Mouse (Mus musculus): ENCODE measurements around the gene Nop2. TPM values are rescaled to one million over a fixed set of nuclear protein-coding genes. Genes with fewer than 3 reads are reported as not detected.
A peak's percentile ranks its signal among the peaks of the same experiment; 100 is the strongest.
"Not testable (repeated sequence)": the region's sequence is repeated elsewhere in the genome, so short reads cannot be mapped to it uniquely, and the experiment has no call there.

Nop2 gene
- total RNA-seq, 4 experiments from 2014 or later: 25.4 to 28.2 (median 27.2) TPM

DNA sequence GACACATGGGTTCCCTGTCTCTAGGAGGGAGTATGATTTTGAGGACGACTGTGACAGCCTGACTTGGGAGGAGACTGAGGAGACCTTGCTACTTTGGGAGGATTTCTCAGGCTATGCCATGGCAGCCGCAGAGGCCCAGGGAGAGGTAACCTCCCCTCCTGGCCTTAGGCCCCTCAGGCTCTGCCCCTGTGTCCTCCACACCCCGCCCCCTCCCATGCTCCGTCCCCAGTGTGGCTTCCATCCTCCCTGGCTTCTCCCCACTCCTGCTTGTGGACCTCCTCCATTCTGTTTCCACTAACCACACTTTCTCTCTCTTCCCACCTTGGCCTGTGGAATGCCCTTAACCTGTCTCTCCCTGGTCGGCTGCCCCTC is 21.3 kb downstream of the Nop2 start:
- no peak for DNase-seq (ENCODE audit: low spot score in 2 of 2)

DNA sequence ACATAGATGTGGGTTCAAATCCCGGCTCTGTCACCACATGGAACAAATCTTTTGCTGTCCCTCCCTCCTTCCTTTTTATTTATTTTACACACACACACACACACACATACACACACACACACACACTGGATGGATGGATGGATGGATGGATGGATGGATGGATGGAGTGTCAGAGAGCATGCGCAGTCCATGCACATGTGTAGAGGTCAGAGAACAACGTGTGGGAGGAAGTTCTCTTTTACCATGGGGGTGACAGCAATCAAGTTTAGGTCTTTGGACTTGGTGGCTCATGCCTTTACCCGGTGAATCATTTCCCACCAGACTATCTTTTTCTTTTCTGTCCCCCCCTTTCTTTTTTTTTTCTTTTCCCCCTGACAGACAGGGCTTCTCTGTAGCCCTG is 22.0 kb downstream of the Nop2 start:
- DNase-seq (ENCODE audit: low spot score in 2 of 2): no peak

DNA sequence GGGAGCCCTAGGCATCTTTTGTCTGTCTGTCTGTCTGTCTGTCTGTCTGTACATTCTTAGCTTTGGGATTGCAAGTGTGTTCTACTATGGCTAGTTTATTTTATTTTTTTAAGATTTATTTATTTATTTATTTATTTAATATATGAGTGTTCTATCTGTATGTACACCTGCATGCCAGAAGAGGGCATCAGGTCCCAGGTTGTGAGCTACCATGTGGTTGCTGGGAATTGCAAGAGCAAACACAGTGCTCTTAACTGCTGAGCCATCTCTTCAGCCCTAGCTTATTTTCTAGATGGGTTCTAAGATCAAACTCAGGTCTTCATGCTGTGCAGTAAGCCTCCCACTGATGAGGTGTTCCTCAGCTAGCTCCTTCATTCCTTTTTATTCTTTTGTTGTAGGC is 22.8 kb downstream of the Nop2 start:
- DNase-seq (ENCODE audit: low spot score in 2 of 2): no peak

DNA sequence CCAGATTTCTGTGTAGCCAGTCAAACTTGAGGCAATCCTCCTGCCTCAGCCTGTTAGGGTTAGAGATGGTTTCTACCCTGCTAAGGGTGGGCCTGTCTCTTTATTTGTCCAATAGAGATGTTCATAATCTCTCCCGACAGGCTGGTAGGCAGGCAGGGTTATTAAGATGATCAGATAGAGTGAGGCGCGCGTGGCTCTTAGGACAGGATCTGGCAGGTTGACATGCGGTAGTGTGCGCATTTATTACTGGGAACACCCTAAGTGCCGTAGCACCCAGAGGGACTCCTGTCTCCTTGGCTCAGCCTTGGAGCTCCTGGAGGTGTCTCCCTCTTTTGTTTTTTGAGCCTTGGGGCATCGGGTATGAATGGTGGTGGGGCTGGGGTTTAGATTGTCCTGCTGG is 23.6 kb downstream of the Nop2 start:
- DNase-seq (ENCODE audit: low spot score in 2 of 2): no peak

DNA sequence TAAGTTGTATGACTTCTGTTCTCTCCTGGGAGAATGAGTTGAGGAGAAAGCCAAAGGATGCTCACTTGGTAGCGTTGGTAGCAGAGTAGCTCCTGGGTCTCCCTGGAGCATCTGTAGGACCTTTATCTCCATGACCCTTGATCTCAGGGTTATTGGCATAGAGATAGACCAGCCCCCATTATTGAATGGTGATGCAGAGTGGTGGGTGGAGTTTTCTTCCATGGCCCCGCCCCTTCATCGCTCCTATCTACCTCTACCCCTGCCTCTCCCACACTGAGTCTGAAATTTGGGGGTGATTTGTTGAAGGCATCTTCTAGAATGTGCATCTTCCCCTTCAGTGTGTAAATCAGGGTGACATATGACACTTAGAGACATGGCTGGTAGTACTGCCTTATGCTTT is 24.8 kb downstream of the Nop2 start:
- DNase-seq (ENCODE audit: low spot score in 2 of 2): no peak

DNA sequence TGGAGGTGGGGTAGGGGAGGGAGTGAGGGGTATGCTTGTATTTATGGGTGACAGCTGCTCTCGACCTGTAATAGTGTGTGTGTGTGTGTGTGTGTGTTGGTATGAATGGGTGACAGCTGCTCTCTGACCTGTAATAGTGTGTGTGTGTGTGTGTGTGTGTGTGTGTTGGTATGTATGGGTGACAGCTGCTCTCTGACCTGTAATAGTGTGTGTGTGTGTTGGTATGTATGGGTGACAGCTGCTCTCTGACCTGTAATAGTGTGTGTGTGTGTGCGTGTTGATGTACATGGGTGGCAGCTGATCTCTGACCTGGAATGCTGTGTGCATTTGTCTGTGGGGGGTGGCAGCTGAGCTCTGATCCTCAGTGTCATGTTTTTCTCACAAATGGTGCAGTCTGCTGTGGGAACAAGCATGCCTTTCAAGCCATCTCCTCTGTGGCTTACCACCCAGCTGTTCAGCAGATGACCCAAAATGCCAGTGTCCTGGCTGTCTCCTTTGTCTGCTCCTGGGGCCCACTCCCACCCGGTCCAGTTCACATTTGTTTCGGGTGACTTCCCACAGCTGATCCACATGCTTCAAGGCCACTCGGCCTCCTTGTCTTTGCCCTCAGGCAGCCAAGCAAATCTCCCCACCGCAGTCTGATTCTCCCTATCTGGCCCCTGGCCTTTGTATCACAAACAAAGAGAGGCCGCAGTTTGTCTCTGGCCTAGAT is 25.4 kb downstream of the Nop2 start:
- DNase-seq (ENCODE audit: low spot score in 2 of 2): no peak

DNA sequence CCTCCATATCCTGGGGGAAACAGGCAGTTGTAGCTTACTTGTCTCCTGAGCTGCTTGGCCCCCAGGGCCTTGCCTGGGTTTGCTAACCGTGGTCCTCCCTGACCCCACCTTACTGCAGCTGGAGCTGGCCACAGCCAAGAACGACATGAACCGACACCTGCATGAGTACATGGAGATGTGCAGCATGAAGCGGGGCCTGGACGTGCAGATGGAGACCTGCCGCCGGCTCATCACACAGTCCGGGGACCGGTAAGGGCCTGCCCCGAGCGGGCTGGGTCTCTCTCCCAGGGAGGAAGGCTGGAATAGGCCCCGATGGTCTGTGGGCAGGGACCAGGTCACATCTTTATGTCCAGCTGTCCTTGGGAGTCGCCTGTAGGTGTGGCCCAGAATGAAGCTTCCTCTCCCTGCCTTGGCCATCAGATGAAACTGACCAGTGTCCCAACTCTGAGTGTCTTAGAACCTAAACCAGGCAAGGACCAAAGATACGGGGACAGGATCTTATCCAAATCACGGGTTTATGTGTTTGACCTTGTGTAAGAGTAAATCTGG is 27.3 kb downstream of the Nop2 start:
- DNase-seq (ENCODE audit: low spot score in 2 of 2): no peak

DNA sequence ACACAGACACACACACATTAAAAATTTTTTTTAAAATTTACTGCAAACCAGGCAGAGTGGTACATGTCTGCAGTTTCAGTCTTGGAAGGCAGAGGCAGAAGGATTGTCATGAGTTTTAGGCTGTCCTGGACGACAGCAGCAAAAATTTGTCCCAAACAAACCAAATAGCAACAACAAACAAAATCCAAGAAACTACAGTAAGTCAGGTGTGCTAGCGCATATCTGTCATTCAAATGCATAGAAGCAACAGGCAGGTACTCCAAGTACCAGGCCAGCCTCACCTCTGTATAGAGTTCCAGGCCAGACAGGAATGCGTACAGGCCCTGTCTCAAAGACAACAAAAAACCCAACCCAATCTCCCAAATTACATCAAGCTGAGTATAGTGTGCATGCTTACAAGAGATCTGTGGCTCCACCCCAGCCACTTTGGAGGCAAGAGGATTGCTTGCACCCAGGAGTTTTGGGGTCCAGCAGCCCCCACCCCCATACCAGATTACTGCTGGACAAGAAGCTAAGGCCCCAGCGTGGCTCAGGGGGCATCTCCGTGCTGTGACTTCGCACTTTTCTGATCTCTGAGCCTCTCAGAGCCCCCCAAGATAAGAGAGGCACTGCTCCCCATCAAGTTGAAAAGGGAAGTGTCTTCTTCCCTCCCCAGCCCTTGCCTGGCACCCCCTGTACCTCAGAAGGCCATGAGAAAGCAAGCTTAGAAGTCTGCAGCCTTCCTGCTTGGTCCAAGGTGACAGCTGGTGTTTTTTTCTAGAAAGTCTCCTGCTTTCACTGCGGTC is 28.3 kb downstream of the Nop2 start:
- DNase-seq (ENCODE audit: low spot score in 2 of 2): no peak

DNA sequence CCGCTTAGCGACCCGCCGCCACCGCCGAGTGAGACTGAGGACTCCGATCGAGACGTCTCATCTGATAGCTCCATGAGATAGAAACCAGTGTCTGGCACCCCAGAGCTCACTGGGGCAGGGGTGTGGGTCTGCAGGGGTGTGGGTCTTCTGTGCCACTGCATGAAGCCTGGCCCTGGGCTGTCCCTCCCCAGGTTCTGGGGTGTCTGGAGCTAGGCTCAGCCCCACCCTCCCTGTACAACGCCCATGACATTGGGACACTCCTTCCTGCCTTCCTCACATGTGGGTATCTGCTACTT is 28.8 kb downstream of the Nop2 start:
- no peak for DNase-seq (ENCODE audit: low spot score in 2 of 2)

DNA sequence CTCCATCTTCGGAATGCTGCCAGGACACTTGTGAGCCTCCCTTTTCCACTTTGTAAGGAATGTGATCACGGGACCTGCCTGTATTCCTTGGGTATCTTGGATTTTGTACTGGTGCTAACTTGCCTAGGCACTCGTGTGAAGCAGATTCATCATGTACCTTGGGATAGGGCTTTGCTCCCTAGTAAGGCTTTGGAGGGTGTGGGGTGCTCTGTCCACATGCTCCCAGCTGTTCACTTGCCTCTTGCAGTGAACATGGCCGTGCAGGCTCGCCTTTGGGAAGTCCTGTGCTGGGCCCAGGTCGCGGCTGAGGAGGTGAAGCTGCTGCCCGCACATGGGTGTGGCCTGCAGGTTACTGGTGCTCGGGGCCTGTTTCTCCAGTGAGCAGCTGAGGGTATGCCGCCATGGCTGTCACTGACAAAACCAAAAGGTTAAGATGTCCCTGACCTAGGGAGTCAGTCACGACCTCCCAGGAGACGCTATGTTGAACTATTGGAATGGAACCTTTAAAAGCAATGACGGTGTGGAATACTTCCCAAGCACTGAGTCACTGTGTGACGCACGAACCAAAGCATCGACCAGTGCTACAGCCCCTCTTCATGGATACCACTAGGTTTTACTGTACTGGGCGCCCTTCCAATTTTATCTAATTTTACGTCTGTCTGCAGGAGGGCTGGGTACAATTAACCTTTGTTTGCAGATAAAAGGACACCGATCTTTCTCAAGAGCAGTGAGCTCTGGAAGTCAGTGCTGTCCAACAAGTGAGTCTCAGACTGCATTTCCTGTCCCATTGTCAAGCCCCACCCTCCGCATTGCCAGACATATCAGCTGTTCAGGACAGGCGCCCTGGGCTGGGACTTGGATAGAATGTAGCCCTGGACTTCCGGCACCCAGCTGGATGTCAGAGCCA is 29.4 kb downstream of the Nop2 start:
- peak in 1 of 2 experiments; percentile 64 for DNase-seq (ENCODE audit: low spot score in 2 of 2)

DNA sequence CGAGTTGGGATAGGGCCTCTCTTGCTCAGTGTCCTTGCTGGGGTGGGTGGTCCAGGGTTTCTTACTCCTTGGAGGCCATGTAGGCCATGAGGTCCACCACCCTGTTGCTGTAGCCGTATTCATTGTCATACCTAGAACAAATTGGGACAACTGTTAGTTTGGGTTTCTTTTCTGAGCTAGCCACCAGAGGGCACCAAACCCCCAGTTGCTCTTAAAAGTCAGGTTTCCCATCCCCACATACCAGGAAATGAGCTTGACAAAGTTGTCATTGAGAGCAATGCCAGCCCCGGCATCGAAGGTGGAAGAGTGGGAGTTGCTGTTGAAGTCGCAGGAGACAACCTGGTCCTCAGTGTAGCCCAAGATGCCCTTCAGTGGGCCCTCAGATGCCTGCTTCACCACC is 30.3 kb downstream of the Nop2 start:
- DNase-seq (ENCODE audit: low spot score in 2 of 2): not testable (repeated sequence)

DNA sequence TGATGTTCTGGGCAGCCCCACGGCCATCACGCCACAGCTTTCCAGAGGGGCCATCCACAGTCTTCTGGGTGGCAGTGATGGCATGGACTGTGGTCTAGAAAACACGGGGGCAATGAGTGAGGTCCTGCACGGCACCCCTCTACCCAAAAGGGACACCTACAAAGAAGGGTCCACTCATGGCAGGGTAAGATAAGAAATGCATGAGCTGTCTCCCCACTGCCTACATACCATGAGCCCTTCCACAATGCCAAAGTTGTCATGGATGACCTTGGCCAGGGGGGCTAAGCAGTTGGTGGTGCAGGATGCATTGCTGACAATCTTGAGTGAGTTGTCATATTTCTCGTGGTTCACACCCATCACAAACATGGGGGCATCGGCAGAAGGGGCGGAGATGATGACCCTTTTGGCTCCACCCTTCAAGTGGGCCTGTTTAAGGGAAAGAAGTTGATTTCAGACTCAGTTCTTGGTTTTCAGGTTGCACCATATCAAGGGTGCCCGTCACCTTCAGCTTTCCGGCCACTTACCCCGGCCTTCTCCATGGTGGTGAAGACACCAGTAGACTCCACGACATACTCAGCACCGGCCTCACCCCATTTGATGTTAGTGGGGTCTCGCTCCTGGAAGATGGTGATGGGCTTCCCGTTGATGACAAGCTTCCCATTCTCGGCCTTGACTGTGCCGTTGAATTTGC is 31.1 kb downstream of the Nop2 start:
- not testable (repeated sequence) for DNase-seq (ENCODE audit: low spot score in 2 of 2)

DNA sequence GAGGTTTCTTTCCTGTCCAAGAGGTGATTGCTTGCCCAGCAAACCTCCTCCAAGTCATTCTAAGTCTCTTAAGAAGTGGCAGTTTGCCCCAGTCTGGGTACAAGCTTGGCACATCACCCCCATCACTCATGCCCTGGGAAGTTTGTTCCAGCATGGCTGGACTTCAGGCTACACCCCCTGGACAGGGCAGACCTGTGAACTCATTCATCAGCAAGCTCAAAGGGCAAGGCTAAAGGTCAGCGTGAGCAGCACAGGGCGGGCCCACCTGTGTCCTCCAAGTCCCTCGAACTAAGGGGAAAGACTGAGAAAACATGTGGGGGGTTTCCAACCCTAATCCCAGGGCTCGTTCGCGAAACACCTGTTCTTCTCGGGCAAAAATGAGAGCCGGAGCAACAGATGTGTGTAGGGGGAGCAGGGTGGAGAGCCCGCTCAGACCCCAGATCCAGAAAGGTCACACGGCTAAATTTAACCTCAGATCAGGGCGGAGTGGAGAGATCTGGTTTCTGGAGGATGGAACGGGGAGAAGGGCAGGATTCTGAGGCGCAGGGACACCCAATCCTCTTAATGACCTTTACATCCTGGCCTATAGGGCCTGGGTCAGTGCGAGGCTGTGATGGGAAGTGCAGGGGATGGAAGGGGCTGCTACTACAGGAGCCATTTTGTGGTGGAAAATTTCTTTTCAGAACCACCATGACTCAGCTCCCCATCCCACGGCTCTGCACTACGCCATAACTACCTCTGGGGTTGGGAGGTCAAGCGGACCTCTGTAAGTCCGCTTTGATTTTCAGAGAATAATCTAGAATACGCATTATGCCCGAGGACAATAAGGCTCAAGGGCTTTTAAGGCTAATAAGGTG is 32.3 kb downstream of the Nop2 start:
- DNase-seq (ENCODE audit: low spot score in 2 of 2): peak in 1 of 2 experiments; percentile 61

DNA sequence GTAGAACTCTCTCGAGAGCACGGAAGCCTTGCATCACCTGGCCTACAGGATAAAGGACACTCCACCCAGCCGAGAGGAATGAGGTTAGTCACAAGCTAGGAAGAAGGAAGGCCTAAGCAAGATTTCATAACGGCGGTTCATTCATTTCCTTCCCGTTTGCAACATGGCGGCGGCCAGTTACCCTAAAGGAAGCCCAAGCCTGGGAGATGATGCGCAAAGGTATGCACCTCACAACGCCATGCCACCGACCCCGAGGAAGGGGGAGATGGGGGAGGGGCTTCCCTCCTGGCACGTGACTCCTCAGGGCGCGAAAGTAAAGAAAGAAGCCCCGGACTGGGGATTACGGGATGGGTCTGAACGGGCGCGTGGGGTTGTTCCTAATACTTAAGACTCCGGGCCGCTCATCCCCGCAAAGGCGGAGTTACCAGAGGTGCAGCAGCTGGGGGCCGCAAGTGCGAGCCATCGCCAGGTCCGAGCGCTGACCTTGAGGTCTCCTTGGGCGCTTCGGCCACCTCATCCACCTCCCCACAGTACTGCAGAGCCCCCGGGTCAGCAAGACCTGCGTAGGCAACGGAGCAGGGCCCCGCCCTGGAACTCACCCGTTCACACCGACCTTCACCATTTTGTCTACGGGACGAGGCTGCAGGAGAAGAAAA is 33.1 kb downstream of the Nop2 start:
- DNase-seq (ENCODE audit: low spot score in 2 of 2): peak; percentile 40 to 62

DNA sequence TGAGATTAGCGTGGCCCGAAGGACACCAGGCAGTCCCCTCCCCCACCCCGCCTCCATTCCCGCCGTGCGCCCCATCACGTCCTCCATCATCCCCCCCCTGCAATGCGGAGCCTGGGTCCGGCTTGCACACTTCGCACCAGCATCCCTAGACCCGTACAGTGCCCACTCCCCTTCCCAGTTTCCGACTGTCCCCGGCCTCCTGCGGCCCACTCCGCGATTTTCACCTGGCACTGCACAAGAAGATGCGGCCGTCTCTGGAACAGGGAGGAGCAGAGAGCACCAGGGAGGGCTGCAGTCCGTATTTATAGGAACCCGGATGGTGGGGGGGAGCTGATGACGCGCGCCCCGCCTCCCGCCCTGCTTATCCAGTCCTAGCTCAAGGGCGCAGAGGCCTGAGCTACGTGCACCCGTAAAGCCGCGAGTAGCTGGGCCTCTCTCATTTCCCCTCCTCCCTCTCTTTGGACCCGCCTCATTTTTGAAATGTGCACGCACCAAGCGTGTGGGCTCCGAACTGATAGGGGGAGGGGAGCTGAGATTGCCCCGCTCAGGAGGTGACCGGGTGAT is 33.7 kb downstream of the Nop2 start:
- peak; percentile 97 for DNase-seq (ENCODE audit: low spot score in 2 of 2)

DNA sequence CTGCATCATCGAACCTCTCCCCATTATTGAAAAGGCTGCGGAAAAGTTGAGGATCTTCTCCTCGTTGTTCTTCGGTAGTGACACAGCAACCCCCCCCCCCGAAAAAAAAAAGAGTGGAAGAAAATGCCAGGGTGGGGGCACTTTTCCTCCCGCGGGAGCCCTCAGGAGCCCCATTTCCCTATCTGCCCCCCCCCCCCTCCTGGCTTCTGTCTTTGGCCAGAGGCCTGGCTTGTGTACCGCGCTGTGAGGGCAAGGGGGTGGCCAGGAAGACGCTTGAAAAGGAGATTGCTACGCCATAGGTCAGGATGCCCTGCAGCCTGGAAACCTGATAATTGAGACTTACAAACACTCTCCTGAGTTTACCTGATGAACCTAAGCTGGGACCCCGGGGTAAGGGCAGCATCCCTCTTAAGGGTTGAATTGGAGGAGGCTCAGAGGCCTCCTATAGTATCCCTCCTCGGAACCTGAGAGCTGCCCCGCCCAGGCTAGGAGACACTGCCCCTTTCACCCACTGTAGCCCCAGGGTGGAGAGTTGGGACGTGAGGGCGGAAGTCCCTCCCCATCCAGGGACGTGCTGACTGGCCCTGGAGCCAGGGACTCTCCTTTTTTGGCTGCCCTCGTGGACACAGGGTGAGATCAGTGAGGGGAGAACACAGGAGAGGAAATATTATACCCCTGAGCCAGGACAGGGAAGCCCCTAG is 34.5 kb downstream of the Nop2 start, which contains the start of gene Gapdh:
TSS of gene Gapdh (minus strand) at position 417 of the 701 bp plus-strand sequence.
- no peak for DNase-seq (ENCODE audit: low spot score in 2 of 2)

DNA sequence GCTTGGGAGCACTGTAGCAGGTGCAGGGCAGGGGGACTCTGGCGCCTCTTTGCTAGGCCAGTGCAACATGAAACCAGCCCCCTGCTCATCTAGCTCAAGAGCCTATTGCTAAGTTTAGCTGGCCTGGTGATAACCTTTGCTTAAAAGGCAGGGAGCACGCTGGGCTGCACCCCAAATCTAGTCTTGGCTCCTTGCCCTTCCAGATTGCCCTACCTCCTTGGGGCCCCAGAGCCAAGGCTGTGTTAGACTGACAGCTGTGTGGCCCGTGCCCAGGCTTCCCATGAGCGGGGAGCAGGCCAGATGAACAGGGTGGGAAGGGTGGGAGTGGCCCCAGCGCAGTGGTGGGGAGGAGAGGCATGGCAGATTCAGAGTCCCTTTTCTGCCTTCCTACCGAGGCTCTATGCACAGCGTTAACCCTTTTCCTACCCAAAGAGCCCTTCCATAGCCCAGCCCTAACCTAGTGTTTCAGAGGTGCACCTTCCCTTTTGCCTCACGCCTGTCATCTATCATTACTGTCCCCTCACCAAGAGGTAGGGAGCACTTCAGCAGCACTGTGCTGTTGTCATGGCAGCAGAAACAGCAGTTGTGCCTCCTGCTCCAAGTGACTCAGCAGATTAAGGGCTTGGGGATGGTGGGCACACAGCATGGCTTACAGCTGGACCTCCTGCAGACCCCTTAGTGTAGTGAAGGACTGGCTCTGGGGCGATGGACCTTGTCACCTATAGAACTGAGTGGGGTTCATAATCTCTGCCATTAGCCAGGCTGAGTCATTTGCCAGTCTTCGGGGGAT is 35.3 kb downstream of the Nop2 start:
- peak; percentile 50 to 65 for DNase-seq (ENCODE audit: low spot score in 2 of 2)

DNA sequence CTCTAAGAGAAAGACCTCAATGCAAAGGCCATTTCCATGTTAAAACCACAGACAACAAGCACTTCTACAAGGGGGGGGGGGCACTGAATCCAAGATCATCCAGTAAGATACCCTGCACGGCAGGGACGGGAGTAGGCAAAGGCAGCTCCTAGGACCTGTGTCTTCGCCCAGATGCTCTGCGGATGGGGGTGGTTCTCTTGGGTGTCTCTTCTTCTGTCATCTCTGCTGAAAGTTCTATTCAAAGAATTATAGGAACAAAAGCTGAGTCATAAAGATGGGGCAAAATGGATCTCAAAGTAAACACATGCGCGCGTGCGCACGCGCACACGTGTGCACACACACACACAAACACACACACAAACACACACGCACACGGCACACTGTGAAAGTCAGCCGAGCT is 36.4 kb downstream of the Nop2 start:
- DNase-seq (ENCODE audit: low spot score in 2 of 2): peak in 1 of 2 experiments; percentile 66

All from left cerebral cortex, adult 8-10 months (tissue).